Mouse (Mus musculus): ENCODE results near the gene Aatk.

Gene Aatk

GRCm38 (mm10) chr11:120046553-120047191 lies at the start of gene Aatk:
TSS of gene Aatk (minus strand) at chr11:120047167.
- in situ Hi-C loops (cut with MboI, MseI): no loop called here

GRCm38 (mm10) chr11:120092817-120093591 lies 46.0 kb upstream of the Aatk start:
- in situ Hi-C loops (cut with MboI, MseI): no loop called here

GRCm38 (mm10) chr11:120090661-120091060 lies 43.7 kb upstream of the Aatk start:
- in situ Hi-C loops (cut with MboI, MseI): no loop called here

- in situ Hi-C loops (cut with MboI, MseI): no loop called here
These were observed 39.8 kb upstream of the Aatk start, which contains the start of gene Cep131 for GRCm38 (mm10) chr11:120086702-120087152. TSS of gene Cep131 (minus strand) at chr11:120086827.

- in situ Hi-C loops (cut with MboI, MseI): no loop called here
These were observed 39.1 kb upstream of the Aatk start for GRCm38 (mm10) chr11:120085891-120086627.

GRCm38 (mm10) chr11:120080282-120080681 lies 33.3 kb upstream of the Aatk start:
- in situ Hi-C loops (cut with MboI, MseI): no loop called here

GRCm38 (mm10) chr11:120076191-120076590 lies 29.2 kb upstream of the Aatk start:
- in situ Hi-C loops (cut with MboI, MseI): no loop called here

- in situ Hi-C loops (cut with MboI, MseI): no loop called here
These were observed 26.1 kb upstream of the Aatk start for GRCm38 (mm10) chr11:120072986-120073647.

- in situ Hi-C loops (cut with MboI, MseI): no loop called here
These were observed 24.9 kb upstream of the Aatk start for GRCm38 (mm10) chr11:120071731-120072320.

- in situ Hi-C loops (cut with MboI, MseI): no loop called here
These were observed 24.1 kb upstream of the Aatk start for GRCm38 (mm10) chr11:120071065-120071464.

- in situ Hi-C loops (cut with MboI, MseI): no loop called here
These were observed 23.4 kb upstream of the Aatk start for GRCm38 (mm10) chr11:120070286-120070930.

- in situ Hi-C loops (cut with MboI, MseI): no loop called here
These were observed 22.3 kb upstream of the Aatk start for GRCm38 (mm10) chr11:120069261-120069660.

- in situ Hi-C loops (cut with MboI, MseI): no loop called here
These were observed 20.9 kb upstream of the Aatk start for GRCm38 (mm10) chr11:120067834-120068233.

GRCm38 (mm10) chr11:120065291-120065690 lies 18.3 kb upstream of the Aatk start:
- in situ Hi-C loops (cut with MboI, MseI): no loop called here

GRCm38 (mm10) chr11:120064668-120065040 lies 17.7 kb upstream of the Aatk start:
- in situ Hi-C loops (cut with MboI, MseI): no loop called here

GRCm38 (mm10) chr11:120064006-120064667 lies 17.2 kb upstream of the Aatk start:
- in situ Hi-C loops (cut with MboI, MseI): no loop called here

- in situ Hi-C loops (cut with MboI, MseI): no loop called here
These were observed 16.4 kb upstream of the Aatk start for GRCm38 (mm10) chr11:120063326-120063725.

GRCm38 (mm10) chr11:120060634-120061033 lies 13.7 kb upstream of the Aatk start:
- in situ Hi-C loops (cut with MboI, MseI): no loop called here

GRCm38 (mm10) chr11:120055953-120056732 lies 9.2 kb upstream of the Aatk start:
- in situ Hi-C loops (cut with MboI, MseI): no loop called here

- in situ Hi-C loops (cut with MboI, MseI): no loop called here
These were observed 6.9 kb upstream of the Aatk start for GRCm38 (mm10) chr11:120053846-120054245.
